Mouse (Mus musculus) heart, adult 2 months (tissue): ENCODE data around the gene Stxbp5. TPM values are rescaled to one million over a fixed set of nuclear protein-coding genes. Genes with fewer than 3 reads are reported as not detected.

Source experiments
- DNase-seq, 2 experiments: peaks; one replicate each; pipeline ENCODE4 v3.0.0; 2021
- H3K27ac ChIP-seq: fragments of 200-600 bp; 2 replicates; pipeline ENCODE4 v1.8.1; 2022
- H3K27me3 ChIP-seq: fragments of 200-500 bp; 2 replicates; pipeline ENCODE4 v1.6.1; 2012; ENCODE audit warnings: mild to moderate bottlenecking, low read length, inconsistent platforms, mixed read lengths; ENCODE audit not compliant: control insufficient read depth, insufficient read depth
- H3K36me3 ChIP-seq: fragments of 200-500 bp; 2 replicates; pipeline ENCODE4 v1.6.1; 2012; ENCODE audit warnings: low read length, inconsistent platforms; ENCODE audit not compliant: control insufficient read depth, insufficient read depth
- H3K4me1 ChIP-seq: fragments of 200-500 bp; 2 replicates; pipeline ENCODE4 v1.6.1; 2011; ENCODE audit warnings: low read length; ENCODE audit not compliant: control insufficient read depth, insufficient read depth
- H3K4me3 ChIP-seq: fragments of 200-600 bp; 2 replicates; pipeline ENCODE4 v1.8.1; 2022
- H3K79me2 ChIP-seq: fragments of 200-500 bp; replicated peaks from 2 replicates; pipeline ENCODE4 v1.6.1; 2012; ENCODE audit warnings: mild to moderate bottlenecking, inconsistent platforms, low read length, moderate library complexity, mixed read lengths; ENCODE audit not compliant: control insufficient read depth, insufficient read depth
- H3K9ac ChIP-seq: fragments of 200-500 bp; 2 replicates; pipeline ENCODE4 v1.6.1; 2012; ENCODE audit warnings: low read depth, mild to moderate bottlenecking, control low read depth, inconsistent platforms, low read length, mixed read lengths
- CTCF ChIP-seq: fragments of 200-600 bp; IDR thresholded peaks from 2 replicates; pipeline ENCODE4 v1.8.1; 2022; ENCODE audit warnings: antibody characterized with exemption, mild to moderate bottlenecking, moderate library complexity
- EP300 ChIP-seq: fragments of 200-500 bp; IDR thresholded peaks from 2 replicates; pipeline ENCODE4 v1.6.1; 2011; ENCODE audit warnings: low read depth, low read length, control low read depth; ENCODE audit not compliant: insufficient read depth
- POLR2A ChIP-seq: fragments of 200-500 bp; IDR thresholded peaks from 2 replicates; pipeline ENCODE4 v1.6.1; 2011; ENCODE audit warnings: mild to moderate bottlenecking, low read depth, low read length, control low read depth; ENCODE audit not compliant: insufficient read depth
- WGBS: fragments of 180-500 bp; shearing (Covaris S2); methylation state at CpG from one replicate; pipeline ENCODE4 v1.1.7; 2018; 5-methylcytosine and 5-hydroxymethylcytosine counted together
- intact Hi-C: fragments of 180-260 bp; cut with DNase I; formaldehyde crosslinking; loops from one replicate; pipeline ENCODE4 v1.15.1; 2025
- polyA plus RNA-seq: library from polyadenylated mRNA; depleted of rRNA; stranded (reverse); fragments of >200 nt; gene quantifications from 2 replicates; pipeline ENCODE4 v1.2.3, GENCODE M21; 2012
- total RNA-seq, 2 experiments: library from RNA; stranded (reverse); gene quantifications; 2 replicates each; pipeline ENCODE4 v1.2.3; 2021

The Stxbp5 gene
- total and polyA plus RNA-seq, 3 experiments: 8.4 to 13.7 (median 11.9) TPM

DNA sequence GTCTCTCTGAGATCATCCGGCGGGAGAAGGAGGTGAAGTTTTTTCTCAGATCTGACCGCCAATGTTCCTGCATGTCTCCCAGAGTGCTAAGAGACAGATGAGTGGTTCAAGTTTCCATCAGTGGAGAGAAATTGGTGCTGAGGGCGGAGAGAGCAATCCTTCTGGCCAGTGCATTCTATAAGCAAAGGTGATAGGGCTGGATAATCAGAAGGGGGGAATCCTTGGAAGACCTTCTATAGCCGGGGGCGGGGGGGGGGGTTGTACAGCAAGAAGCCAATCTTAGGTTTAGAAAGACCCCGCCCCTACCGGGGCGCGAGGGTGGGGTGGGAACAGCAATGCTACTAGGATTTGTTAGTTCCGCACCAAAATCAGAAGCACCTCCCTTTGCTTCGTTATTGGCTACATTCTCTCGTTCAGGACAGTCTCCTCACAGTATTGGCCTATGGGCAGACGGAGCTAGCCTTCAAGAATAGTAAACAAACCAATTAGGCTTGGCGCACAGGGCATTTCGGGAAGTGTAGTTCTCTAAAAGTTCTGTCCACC, 889 bp upstream of the Stxbp5 start:
- peak overlapping the region; percentile 46 for H3K9ac ChIP-seq
- 1% methylated on average over 16 of the region's 16 CpGs for WGBS
- H3K79me2 ChIP-seq: peaks cover 3% of the 10 kb centered on the region; the same call in 1 of the 2 replicates
- intact Hi-C loops: no loop called here
- peaks cover 8% of the 10 kb centered on the region for H3K36me3 ChIP-seq
- TF ChIP-seq POLR2A (no peak), CTCF (no peak), EP300 (no peak)
- DNase-seq: peak; percentile 74 to 89
- H3K27me3 ChIP-seq: no peaks in the 10 kb centered on the region
- H3K4me3 ChIP-seq: peak overlapping the region; percentile 73
- H3K4me1 ChIP-seq: peaks cover 3% of the 10 kb centered on the region
- peak overlapping the region; percentile 92 for H3K27ac ChIP-seq

DNA sequence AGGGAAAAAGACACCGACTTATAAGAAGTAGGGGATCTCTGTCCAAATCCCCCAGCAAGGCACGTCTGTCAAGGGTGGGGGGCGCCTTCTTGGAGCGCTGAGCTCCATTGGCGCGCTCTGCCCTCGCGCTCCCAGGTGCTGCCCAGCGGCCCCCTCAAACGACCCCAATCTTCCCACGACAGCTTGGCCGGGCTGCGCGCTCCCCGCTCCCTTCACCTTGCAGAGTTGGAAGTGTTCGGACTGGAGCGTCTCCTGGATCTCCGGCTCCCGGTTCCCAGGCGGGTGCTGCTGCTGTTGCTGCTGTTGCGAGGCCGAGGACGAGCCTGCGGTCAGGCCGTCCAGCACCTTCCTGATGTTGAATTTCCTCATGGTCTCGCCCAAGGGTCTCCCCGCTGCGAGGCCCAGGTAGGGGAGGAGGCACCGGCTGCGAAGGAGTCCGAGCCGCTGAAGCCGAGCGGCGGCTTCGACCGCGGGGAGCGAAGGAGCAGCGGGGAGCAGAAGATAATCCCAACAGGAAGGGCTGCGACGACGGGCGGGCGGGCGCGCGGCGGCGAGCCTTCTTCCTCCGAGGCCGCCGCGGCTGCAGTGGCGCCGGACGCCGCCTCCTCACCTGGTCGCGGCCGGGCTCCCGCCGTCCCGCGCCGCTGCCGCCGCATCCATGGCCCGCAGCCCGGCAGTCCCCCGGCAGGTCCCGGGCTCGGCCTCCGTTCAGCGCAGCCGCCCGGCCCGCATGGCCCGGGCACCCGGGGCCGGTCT, 386 bp downstream of the Stxbp5 start:
- Histone ChIP-seq H3K4me3 (peak overlapping the region; percentile 73), H3K27ac (peak overlapping the region; percentile 92), H3K27me3 (no peaks in the 10 kb centered on the region), H3K9ac (peak overlapping the region; percentile 98), H3K4me1 (peaks cover 3% of the 10 kb centered on the region), H3K36me3 (peaks cover 9% of the 10 kb centered on the region), H3K79me2 (peaks cover 3% of the 10 kb centered on the region; the same call in 1 of the 2 replicates)
- WGBS: under 1% methylated on average over 67 of the region's 81 CpGs
- no peak for DNase-seq
- intact Hi-C loops: no loop called here
- TF ChIP-seq EP300 (no peak), POLR2A (no peak), CTCF (no peak)

DNA sequence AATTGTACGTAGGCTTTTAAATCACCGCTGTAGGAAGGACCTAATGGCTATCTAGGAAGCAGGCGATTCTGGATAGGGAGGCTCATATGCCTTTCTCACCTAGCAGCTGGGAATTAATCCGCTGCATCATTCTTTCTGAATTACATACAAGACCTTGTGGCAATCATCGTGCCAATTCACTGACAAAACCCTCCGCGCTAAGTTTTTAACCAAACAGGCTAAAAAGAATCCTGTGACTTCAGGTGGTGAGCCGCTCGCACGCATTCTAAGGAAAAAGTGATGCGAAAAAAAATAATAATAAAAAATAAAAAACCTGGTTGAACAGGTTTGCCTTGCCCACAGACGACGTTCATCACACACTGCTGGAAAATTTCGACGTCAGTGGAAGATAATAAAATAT, 1.1 kb downstream of the Stxbp5 start:
- no peak overlapping the region for H3K27ac ChIP-seq
- DNase-seq: no peak
- no peaks in the 10 kb centered on the region for H3K27me3 ChIP-seq
- H3K4me1 ChIP-seq: peaks cover 3% of the 10 kb centered on the region
- H3K4me3 ChIP-seq: peak overlapping the region; percentile 73
- no peak for TF ChIP-seq EP300
- WGBS: 13% methylated on average over 15 of the region's 15 CpGs
- intact Hi-C loops: loop anchor here (2.0 to 5.0 kb wide), 2 partner anchors 15 to 88 kb away; no protein-coding TSS in a partner anchor
- peaks cover 12% of the 10 kb centered on the region for H3K36me3 ChIP-seq
- peaks cover 3% of the 10 kb centered on the region; the same call in 1 of the 2 replicates for H3K79me2 ChIP-seq
- peak overlapping the region; percentile 31 for H3K9ac ChIP-seq

DNA sequence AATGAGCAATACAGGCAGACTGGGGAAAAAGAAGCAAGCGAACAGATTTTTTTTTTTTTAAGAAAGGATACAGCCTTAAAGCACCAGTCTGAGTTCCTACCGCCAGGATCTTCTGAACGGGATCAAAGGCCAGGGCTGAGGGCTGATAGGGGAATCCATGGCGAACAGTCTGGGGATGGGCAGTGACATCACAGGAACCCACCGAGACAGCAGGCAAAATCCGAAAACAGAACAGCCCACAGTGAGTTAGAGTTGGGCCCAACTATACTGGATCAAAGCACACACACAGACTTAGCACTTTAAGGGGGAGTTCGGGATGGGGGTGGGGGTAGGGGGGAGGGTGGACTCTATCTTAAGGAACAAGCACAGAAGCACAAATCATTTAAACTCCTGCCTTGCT, 1.8 kb downstream of the Stxbp5 start:
- no peak overlapping the region for H3K27ac ChIP-seq
- H3K27me3 ChIP-seq: no peaks in the 10 kb centered on the region
- peaks cover 3% of the 10 kb centered on the region; the same call in 1 of the 2 replicates for H3K79me2 ChIP-seq
- TF ChIP-seq POLR2A: no peak
- TF ChIP-seq CTCF: no peak
- 29% methylated on average over 7 of the region's 7 CpGs for WGBS
- DNase-seq: no peak
- H3K36me3 ChIP-seq: peaks cover 12% of the 10 kb centered on the region
- intact Hi-C loops: loop anchor here (2.0 to 5.0 kb wide), 2 partner anchors 14 to 87 kb away; no protein-coding TSS in a partner anchor
- peaks cover 3% of the 10 kb centered on the region for H3K4me1 ChIP-seq
- peak overlapping the region; percentile 73 for H3K4me3 ChIP-seq
- H3K9ac ChIP-seq: peak overlapping the region; percentile 66; the same call in 1 of the 2 replicates

DNA sequence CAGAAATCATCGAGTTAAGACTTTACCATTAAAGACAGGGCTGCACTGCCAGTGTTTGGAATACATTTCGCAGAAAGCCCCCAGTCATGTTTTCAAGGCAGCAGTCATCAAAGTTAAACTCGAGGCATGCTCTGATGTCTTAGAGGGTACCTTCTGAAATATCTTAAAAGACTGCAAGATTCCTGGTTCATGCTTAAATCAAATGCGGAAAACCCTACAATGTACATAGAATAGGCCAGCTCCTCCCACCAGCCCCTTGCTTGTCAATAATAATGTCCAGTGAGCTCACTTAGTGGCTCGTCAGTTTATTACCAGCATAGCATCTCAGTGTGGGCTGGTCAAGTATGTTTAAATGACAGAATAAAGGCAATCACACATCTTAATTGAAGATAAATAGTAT, 3.0 kb downstream of the Stxbp5 start:
- no peak overlapping the region for H3K27ac ChIP-seq
- peaks cover 14% of the 10 kb centered on the region for H3K36me3 ChIP-seq
- no peaks in the 10 kb centered on the region for H3K27me3 ChIP-seq
- H3K9ac ChIP-seq: no peak overlapping the region
- WGBS: 66% methylated on average over 5 of the region's 5 CpGs
- no peak for TF ChIP-seq POLR2A
- no peak for TF ChIP-seq CTCF
- TF ChIP-seq EP300: no peak
- peaks cover 3% of the 10 kb centered on the region; the same call in 1 of the 2 replicates for H3K79me2 ChIP-seq
- H3K4me3 ChIP-seq: no peak overlapping the region
- H3K4me1 ChIP-seq: peaks cover 4% of the 10 kb centered on the region
- DNase-seq: no peak
- intact Hi-C loops: loop anchor here (2.0 to 5.0 kb wide), 2 partner anchors 13 to 86 kb away; no protein-coding TSS in a partner anchor

DNA sequence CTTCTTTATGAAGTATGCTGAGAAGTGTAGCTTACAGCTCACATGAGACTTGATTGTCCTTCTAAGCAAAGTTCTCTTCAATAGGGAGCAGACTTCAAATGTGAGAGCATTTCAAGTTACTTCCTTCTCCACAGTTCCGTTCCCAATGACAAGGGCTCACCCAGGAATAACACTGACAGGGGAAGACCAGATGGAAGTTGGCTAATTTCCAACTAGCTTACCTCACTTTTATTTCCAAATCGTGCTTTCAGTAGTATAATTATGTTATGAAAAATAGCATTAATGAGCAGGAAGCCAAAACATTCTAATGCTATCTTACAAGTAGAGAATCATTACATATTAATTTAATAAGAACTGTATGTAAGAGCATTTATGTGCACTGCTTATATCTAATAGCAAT, 7.3 kb downstream of the Stxbp5 start:
- TF ChIP-seq POLR2A (no peak), EP300 (no peak), CTCF (no peak)
- DNase-seq: no peak
- Histone ChIP-seq H3K36me3 (peaks cover 14% of the 10 kb centered on the region), H3K4me1 (peaks cover 6% of the 10 kb centered on the region), H3K9ac (no peak overlapping the region), H3K27me3 (no peaks in the 10 kb centered on the region), H3K79me2 (peaks cover 2% of the 10 kb centered on the region; the same call in 1 of the 2 replicates), H3K27ac (no peak overlapping the region), H3K4me3 (no peak overlapping the region)
- 23% methylated on average over 2 of the region's 2 CpGs for WGBS
- intact Hi-C loops: no loop called here
